Mouse (Mus musculus) heart, postnatal 0 days (tissue): Measurements from ENCODE around the gene Fat1.

ENCODE experiments used
- CTCF ChIP-seq: IDR thresholded peaks from 2 replicates; pipeline ENCODE4 v1.5.1; 2016; ENCODE audit warnings: antibody characterized with exemption, control low read depth, low read depth
- EP300 ChIP-seq: IDR thresholded peaks from 2 replicates; pipeline ENCODE4 v1.6.1; 2016; ENCODE audit warnings: antibody characterized with exemption, low read depth

- TF ChIP-seq CTCF (no peak), EP300 (no peak)
Observed at GRCm38 (mm10) chr8:45001577-45002197, 66.4 kb downstream of the Fat1 start.
